Mouse (Mus musculus) heart, adult 18-20 months (tissue): ENCODE measurements around the gene Olfr910. TPM values are rescaled to one million over a fixed set of nuclear protein-coding genes. Genes with fewer than 3 reads are reported as not detected.

ENCODE experiments used
- DNase-seq, 2 experiments: peaks; one replicate each; pipeline ENCODE4 v3.0.0; 2021 to 2022; ENCODE audit warnings: mixed read lengths in 1 of 2
- long read RNA-seq, 2 experiments: library from polyadenylated mRNA; stranded (forward); transcript quantifications; one replicate each; pipeline ENCODE4 v2.0.0; 2021
- total RNA-seq, 2 experiments: library from RNA; stranded (reverse); gene quantifications; 2 replicates each; pipeline ENCODE4 v1.2.3; 2021

The Olfr910 gene
- total RNA-seq, result not detected
- long read RNA-seq, experiment 1, result 0 reads
- long read RNA-seq, experiment 2, result 0 reads

DNA sequence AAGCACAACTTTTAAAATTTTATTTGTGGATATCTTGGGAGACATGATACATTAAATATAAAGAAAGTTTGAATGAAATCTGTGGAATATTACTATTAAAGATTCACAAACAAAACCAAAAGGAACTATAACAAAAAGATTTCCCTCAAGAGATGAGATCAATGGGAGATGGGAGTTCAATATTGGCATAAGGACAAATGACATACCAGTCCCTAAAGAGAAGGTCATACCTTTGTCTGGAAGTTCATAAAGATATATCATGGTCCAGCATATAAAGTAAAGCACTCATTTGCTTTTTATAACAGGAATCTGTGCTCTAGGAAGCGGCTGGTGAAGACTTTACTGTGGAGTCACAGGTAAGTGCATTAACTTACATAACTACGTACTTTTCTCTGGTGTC is at the start of gene Olfr910:
Gene Olfr910 (plus strand): TSS at position 301 of the 400 bp plus-strand sequence.
- no peak for DNase-seq

DNA sequence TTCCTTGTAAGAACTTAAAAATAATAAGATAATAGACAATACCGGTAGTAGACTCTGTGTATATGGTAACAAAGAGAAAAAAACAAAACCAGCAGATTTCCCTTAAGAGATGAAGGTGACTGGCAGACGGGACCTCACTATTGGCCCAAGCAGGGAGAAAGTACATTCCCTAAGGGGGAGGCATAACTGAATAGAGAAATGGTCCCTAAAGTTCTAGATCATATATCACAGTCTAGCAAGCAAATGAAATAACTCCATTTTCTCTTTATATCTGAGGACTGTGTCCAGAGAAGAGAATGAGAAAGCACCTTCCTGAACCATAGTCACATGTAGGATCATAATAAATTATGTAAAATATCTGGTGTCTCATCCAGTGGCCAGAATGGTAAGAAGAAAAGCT is 42.1 kb upstream of the Olfr910 start, which contains the start of gene Olfr907:
Gene Olfr907 (plus strand): TSS at position 301 of the 400 bp plus-strand sequence.
- no peak for DNase-seq

DNA sequence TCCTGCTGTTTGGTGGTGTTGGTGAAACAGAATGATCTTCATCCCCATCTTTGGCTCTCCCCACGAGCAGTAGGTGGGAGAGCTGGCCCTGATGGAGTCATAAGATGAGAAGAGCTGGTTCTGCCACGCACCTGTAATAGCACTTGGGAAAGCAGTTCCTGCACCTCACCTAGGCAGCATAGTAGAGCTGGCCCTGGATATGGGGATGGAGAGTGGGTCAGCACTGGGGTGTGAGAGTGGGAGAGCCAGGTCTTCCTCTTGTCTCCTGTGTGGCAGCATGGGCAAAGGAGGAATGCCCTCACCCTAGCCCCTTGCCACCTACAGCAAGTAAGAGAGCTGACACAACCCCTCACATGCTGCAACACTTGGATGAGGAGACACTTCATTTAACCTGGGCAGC is 25.3 kb upstream of the Olfr910 start:
- DNase-seq, result no peak

DNA sequence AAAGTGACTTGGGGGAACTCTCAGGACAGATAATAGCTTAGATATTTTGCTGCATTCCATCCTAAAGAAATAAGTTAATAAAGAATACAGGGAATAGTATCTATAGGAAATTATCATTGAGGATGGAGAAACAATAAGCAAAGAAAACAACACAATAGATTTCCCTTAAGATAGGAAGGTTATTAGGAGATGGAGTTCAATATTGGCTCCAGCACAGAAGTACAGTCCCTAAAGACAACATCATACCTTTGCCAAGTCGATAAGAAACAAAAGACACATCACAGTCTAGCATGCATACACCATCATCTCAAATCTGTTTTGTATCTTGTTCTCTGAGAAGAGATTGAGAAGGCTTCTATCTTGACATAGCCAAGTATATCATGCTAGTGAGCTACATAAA is 16.4 kb upstream of the Olfr910 start, which contains the start of gene Olfr911-ps1:
Gene Olfr911-ps1 (plus strand): TSS at position 301 of the 400 bp plus-strand sequence.
- DNase-seq, result no peak

DNA sequence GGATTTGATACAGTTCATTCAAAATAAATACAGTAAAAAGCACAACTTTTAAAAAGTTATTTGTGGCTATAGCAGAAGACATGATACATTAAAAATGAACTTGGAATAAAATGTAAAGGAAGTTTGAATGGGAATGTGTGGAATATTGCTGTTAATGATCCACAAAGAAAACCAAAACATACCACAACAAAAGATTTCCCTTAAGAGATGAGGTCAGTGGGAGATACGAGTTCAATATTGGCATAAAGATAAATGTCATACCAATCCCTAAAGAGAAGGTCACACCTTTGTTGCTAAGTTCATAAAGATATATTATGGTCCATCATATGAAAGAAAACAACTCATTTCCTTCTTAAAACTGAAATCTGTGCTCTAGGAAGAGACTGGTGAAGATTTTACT is 42.2 kb downstream of the Olfr910 start, which contains the start of gene Olfr912:
Gene Olfr912 (plus strand): TSS at position 301 of the 400 bp plus-strand sequence.
- no peak for DNase-seq

Other genes starting within 250 kb of the Olfr910 start
- not detected for gene Olfr896-ps1, start 246.7 kb upstream of the Olfr910 start, total RNA-seq
- not detected for gene Olfr25, start 208.8 kb upstream of the Olfr910 start, total RNA-seq
- gene Olfr898, start 189.4 kb upstream of the Olfr910 start, total RNA-seq, result not detected
- gene Olfr250, start 171.0 kb upstream of the Olfr910 start, total RNA-seq, result not detected
- not detected for gene Olfr251, start 160.8 kb upstream of the Olfr910 start, total RNA-seq
- gene Olfr147, start 136.2 kb upstream of the Olfr910 start, total RNA-seq, result not detected
- gene Olfr901, start 108.4 kb upstream of the Olfr910 start, total RNA-seq, result not detected
- not detected for gene Olfr902, start 90.2 kb upstream of the Olfr910 start, total RNA-seq
- not detected for gene Olfr904, start 74.7 kb upstream of the Olfr910 start, total RNA-seq
- not detected for gene Olfr905, start 66.7 kb upstream of the Olfr910 start, total RNA-seq
- not detected for gene Olfr906, start 50.8 kb upstream of the Olfr910 start, total RNA-seq
- not detected for gene Olfr907, start 42.0 kb upstream of the Olfr910 start, total RNA-seq
- not detected for gene Olfr911-ps1, start 16.3 kb upstream of the Olfr910 start, total RNA-seq
- not detected for gene Olfr912, start 42.3 kb downstream of the Olfr910 start, total RNA-seq
- gene Olfr913, start 54.9 kb downstream of the Olfr910 start, total RNA-seq, result not detected
- not detected for gene Olfr914, start 67.3 kb downstream of the Olfr910 start, total RNA-seq
- gene Olfr916, start 122.0 kb downstream of the Olfr910 start, total RNA-seq, result not detected
- not detected for gene Olfr917, start 128.0 kb downstream of the Olfr910 start, total RNA-seq
- not detected for gene Olfr918, start 136.8 kb downstream of the Olfr910 start, total RNA-seq
- not detected for gene Olfr919, start 165.8 kb downstream of the Olfr910 start, total RNA-seq
- gene Vwa5a, start 180.4 kb downstream of the Olfr910 start, total RNA-seq, result 10 to 100 TPM; 21.9 to 27.3 TPM
- gene Olfr920, start 214.4 kb downstream of the Olfr910 start, total RNA-seq, result under 1 TPM; 0.05 TPM
- gene Olfr921, start 235.2 kb downstream of the Olfr910 start, total RNA-seq, result not detected